ENCODE assay signal across 27 mouse cellular contexts in genomic region chr6:5334021-5334420, GRCm38 (mm10). TPM values are rescaled to one million over a fixed set of nuclear protein-coding genes. Genes with fewer than 3 reads are reported as not detected.
DNase-seq lines count a peak whose midpoint lies in the region; ATAC-seq lines count a peak whose summit lies in the region.
"Had no signal": no experiment of that assay in that cellular context is flagged by ENCODE, and none has a peak within 500 bp of the region (broad histone marks: within the 10 kb centered on the region; RNA-seq: fewer than 3 reads in every experiment).

No protein-coding gene starts in this region.

- H3K4me1 ChIP-seq in heart, embryonic 11.5 days (ENCODE audit: control insufficient read depth, insufficient read depth, low read length), result no peaks in the 10 kb centered on the region
- no peaks in the 10 kb centered on the region for H3K4me1 ChIP-seq in heart, embryonic 15.5 days (replicated peaks)
- H3K4me1 ChIP-seq in neural tube, embryonic 11.5 days (ENCODE audit: control insufficient read depth, insufficient read depth, low read length), result no peaks in the 10 kb centered on the region
- H3K4me1 ChIP-seq: embryonic facial prominence, embryonic 15.5 days; hindbrain, embryonic 10.5 days had no signal

- ATAC-seq in heart, embryonic 11.5 days (replicated peaks; ENCODE audit: insufficient number of reproducible peaks, low FRiP score, low TSS enrichment), result no peak
- no peak for ATAC-seq in heart, embryonic 15.5 days (replicated peaks; ENCODE audit: insufficient number of reproducible peaks, insufficient read depth, low FRiP score, low read depth)
- no peak for ATAC-seq in neural tube, embryonic 11.5 days (ENCODE audit: insufficient read depth, low FRiP score, low TSS enrichment)
- ATAC-seq: forebrain, embryonic 14.5 days; hindbrain, embryonic 16.5 days; inflammation-experienced regulatory T-cells, adult 6 months; intestine, postnatal 0 days had no signal

- intact Hi-C loops in heart, postnatal 25 days (cut with DNase I), result no loop called here
- intact Hi-C loops in heart, postnatal 14 days (cut with DNase I), result no loop called here

- WGBS in heart, embryonic 11.5 days (ENCODE audit: insufficient replicate concordance), result 55% methylated on average over 5 of the region's 5 CpGs
- WGBS in heart, embryonic 15.5 days, result 68% methylated on average over 5 of the region's 5 CpGs
- 49% methylated on average over 5 of the region's 5 CpGs for WGBS in neural tube, embryonic 11.5 days

- H3K9ac ChIP-seq in heart, embryonic 11.5 days (ENCODE audit: low read depth, low read length), result no peak overlapping the region
- H3K9ac ChIP-seq in heart, embryonic 15.5 days, result no peak overlapping the region
- no peak overlapping the region for H3K9ac ChIP-seq in neural tube, embryonic 11.5 days (ENCODE audit: low read length)
- H3K9ac ChIP-seq: embryonic facial prominence, embryonic 15.5 days had no signal

- peak overlapping the region; percentile 45 for H3K4me2 ChIP-seq in heart, embryonic 11.5 days
- H3K4me2 ChIP-seq in heart, embryonic 15.5 days, result peak overlapping the region; percentile 45
- no peak overlapping the region for H3K4me2 ChIP-seq in neural tube, embryonic 11.5 days (ENCODE audit: low read depth)
- H3K4me2 ChIP-seq: embryonic facial prominence, embryonic 15.5 days had no signal

- no peak for DNase-seq in heart, postnatal 25 days (ENCODE audit: low spot score)
- DNase-seq in heart, postnatal 14 days, result no peak
- DNase-seq in neural tube, embryonic 11.5 days (ENCODE audit: low spot score), result peak; percentile 15
- DNase-seq in neural tube, embryonic 10.5 days (ENCODE audit: extremely low spot score, low spot score), result no peak
- peak; percentile 83 for DNase-seq in ZHBTc4 (ENCODE audit: low read depth, low spot score)
- DNase-seq in urinary bladder, adult 18-20 months (ENCODE audit: low spot score in 2 of 2), result no peak
- DNase-seq: adrenal gland, adult 2 months; adrenal gland, postnatal 25 days; cerebellum, adult 18-20 months; cerebellum, adult 9-11 months; cerebellum, postnatal 36 days; gastrocnemius, postnatal 25 days; kidney, adult 8-10 months had no signal

- H3K36me3 ChIP-seq in heart, embryonic 11.5 days (ENCODE audit: control insufficient read depth, insufficient read depth, low read length), result no peaks in the 10 kb centered on the region
- H3K36me3 ChIP-seq in heart, embryonic 15.5 days, result no peaks in the 10 kb centered on the region
- no peaks in the 10 kb centered on the region for H3K36me3 ChIP-seq in neural tube, embryonic 11.5 days (ENCODE audit: control insufficient read depth, insufficient read depth, low read length)
- H3K36me3 ChIP-seq: embryonic facial prominence, embryonic 15.5 days; forebrain, embryonic 10.5 days; hindbrain, embryonic 10.5 days had no signal

- H3K27me3 ChIP-seq in heart, embryonic 11.5 days (ENCODE audit: control insufficient read depth, insufficient read depth, low read length), result no peaks in the 10 kb centered on the region
- H3K27me3 ChIP-seq in heart, embryonic 15.5 days, result no peaks in the 10 kb centered on the region
- no peaks in the 10 kb centered on the region for H3K27me3 ChIP-seq in neural tube, embryonic 11.5 days (ENCODE audit: control insufficient read depth, insufficient read depth, low read length)
- H3K27me3 ChIP-seq: CH12.LX; embryonic facial prominence, embryonic 15.5 days had no signal

- no peak overlapping the region for H3K4me3 ChIP-seq in heart, embryonic 11.5 days (ENCODE audit: low read depth, low read length)
- no peak overlapping the region for H3K4me3 ChIP-seq in heart, embryonic 15.5 days
- H3K4me3 ChIP-seq in neural tube, embryonic 11.5 days (ENCODE audit: low read depth, low read length), result no peak overlapping the region
- H3K4me3 ChIP-seq: embryonic facial prominence, embryonic 15.5 days; erythroblast, embryonic 14.5 days; forebrain, embryonic 10.5 days; gastrocnemius, adult 2 months had no signal

- H3K9me3 ChIP-seq in heart, embryonic 11.5 days (replicated peaks; ENCODE audit: control insufficient read depth, low read length), result no peaks in the 10 kb centered on the region
- H3K9me3 ChIP-seq in heart, embryonic 15.5 days (replicated peaks), result no peaks in the 10 kb centered on the region
- no peaks in the 10 kb centered on the region for H3K9me3 ChIP-seq in neural tube, embryonic 11.5 days (ENCODE audit: control insufficient read depth, low read length)
- H3K9me3 ChIP-seq: embryonic facial prominence, embryonic 15.5 days had no signal

- no peak overlapping the region for H3K27ac ChIP-seq in heart, embryonic 11.5 days (ENCODE audit: low read depth, low read length)
- H3K27ac ChIP-seq in heart, embryonic 15.5 days, result no peak overlapping the region
- H3K27ac ChIP-seq in neural tube, embryonic 11.5 days (ENCODE audit: low read depth, low read length), result no peak overlapping the region
- H3K27ac ChIP-seq: embryonic facial prominence, embryonic 15.5 days; forebrain, embryonic 10.5 days; gastrocnemius, adult 2 months; hindbrain, embryonic 10.5 days had no signal

RNA-seq across cellular contexts. Expression of gene Pon2, which starts 35.8 kb away (rescaled TPM):
- polyA plus RNA-seq in heart, embryonic 11.5 days (2014; fragmentation: Nextera tagmentation; extraction: Ambion mirVana), result 34.6 and 38.7 TPM in 2 replicates
- total RNA-seq in heart, postnatal 25 days (2021), result 10 to 100 TPM; 15.6 to 18.3 TPM
- polyA plus RNA-seq in heart, embryonic 15.5 days (2015; fragmentation: Nextera tagmentation; extraction: Ambion mirVana), result 43.4 and 45.3 TPM in 2 replicates
- 10 to 100 TPM; 17.8 to 20.9 TPM for total RNA-seq in heart, postnatal 14 days (2021)
- 25.1 and 25.9 TPM in 2 replicates for polyA plus RNA-seq in neural tube, embryonic 11.5 days (2014; fragmentation: Nextera tagmentation; extraction: Ambion mirVana)

RNA-seq across cellular contexts. Expression of gene Asb4, which starts 49.2 kb away (rescaled TPM):
- 58.4 and 70.1 TPM in 2 replicates for polyA plus RNA-seq in heart, embryonic 11.5 days (2014; fragmentation: Nextera tagmentation; extraction: Ambion mirVana)
- total RNA-seq in heart, postnatal 25 days (2021), result 1 to 10 TPM; 6.2 to 9.7 TPM
- polyA plus RNA-seq in heart, embryonic 15.5 days (2015; fragmentation: Nextera tagmentation; extraction: Ambion mirVana), result 26.4 and 27.4 TPM in 2 replicates
- 1 to 10 TPM; 6.8 to 8.2 TPM for total RNA-seq in heart, postnatal 14 days (2021)
- 41.0 and 49.8 TPM in 2 replicates for polyA plus RNA-seq in neural tube, embryonic 11.5 days (2014; fragmentation: Nextera tagmentation; extraction: Ambion mirVana)
- total RNA-seq: granulocyte monocyte progenitor cell, adult 5-6 weeks; MEL had no signal
- polyA plus RNA-seq: erythroblast, embryonic 14.5 days had no signal

Comparison
In these comparisons a context has a peak if more than half of its experiments do, and no peak if none do; other contexts are left out.
1. DNase-seq: peak in neural tube, embryonic 11.5 days (single experiment) and ZHBTc4 (single experiment); none in heart, postnatal 25 days (single experiment), heart, postnatal 14 days (0 of 2), neural tube, embryonic 10.5 days (single experiment) and urinary bladder, adult 18-20 months (0 of 2).